Mouse (Mus musculus) adrenal gland, postnatal 10 days (tissue): Measurements from ENCODE around the gene Gsk3a. TPM values are rescaled to one million over a fixed set of nuclear protein-coding genes. Genes with fewer than 3 reads are reported as not detected.

Experiments used
- DNase-seq: peaks from one replicate; pipeline ENCODE4 v3.0.0; 2021; ENCODE audit warnings: mixed read lengths
- total RNA-seq, 2 experiments: library from RNA; stranded (reverse); gene quantifications; 2 replicates each; pipeline ENCODE4 v1.2.3; 2021

Gsk3a gene
- total RNA-seq, 2 experiments from 2014 or later: 92.5 to 96.7 TPM

DNA sequence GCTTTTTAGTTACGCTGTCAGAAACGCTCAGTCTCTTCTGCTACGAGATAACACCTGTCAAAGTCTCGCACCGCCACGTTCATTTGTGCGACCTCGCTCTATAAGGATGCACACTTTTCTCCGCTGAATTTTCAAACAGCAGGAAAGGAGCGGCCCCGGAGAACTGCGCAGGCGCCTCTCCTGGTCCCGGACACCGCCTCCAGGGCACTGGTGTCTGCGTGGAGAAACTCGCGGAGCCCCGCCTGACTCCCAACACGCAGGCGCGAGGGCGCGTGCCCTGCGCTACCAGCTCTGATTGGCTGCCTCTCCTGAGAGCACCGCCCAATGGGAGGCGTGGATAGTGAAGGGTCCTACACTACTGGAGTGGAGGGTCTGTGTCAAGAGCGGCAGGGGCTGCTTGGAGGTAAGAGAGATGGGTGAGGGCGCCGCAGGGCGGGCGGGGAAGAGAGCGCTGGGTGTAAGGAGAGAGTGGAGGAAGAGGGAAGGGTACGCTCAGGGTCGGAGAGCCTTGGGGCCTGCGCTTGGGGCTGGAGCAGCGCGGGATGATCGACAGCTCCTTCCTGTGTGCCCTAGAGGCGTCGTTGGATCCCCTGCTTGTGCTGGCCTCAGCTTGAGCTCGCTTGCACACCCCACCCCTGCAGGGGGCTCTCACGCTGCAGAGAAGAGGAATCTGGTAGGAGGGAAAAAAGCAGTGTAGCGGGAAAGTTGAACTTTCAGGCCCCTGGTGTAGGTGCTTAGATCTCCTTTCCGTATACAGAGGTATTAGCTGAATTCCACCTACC is 16.4 kb downstream of the Gsk3a start, which contains the start of gene Zfp526:
TSS of gene Zfp526 (plus strand) at position 324 of the 782 bp plus-strand sequence.
- DNase-seq: peak; percentile 98

DNA sequence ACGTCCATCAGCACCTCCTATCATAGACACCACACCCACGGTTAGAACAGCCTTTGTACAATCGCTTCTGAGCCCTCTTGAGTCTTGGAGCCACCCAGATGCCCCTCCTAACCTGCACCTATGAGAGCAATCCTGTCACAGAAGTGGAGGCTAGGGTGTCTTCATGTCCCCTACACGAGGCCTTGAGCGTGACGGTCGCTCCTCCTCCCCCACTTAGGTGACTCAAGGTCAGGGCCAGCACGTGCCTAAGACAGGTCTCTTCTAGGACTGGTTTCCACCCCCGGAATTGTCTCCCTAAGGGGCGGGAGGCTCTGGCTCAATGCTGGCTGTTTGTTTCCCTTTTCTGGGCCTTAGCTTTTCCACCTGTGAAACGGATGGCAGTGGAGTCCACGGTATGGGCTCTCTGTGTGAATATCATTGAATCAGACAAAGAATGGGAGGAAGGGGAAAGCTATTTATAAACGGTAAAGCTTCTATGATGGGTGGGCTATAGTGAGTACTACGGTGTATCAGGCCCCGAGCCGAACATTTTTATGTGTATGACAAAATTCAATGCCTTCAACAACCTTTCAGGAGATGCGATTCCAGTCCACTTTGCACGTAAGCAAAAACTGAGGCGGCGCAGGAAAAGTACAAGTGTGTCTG is 17.1 kb downstream of the Gsk3a start, which contains the start of gene Dedd2:
TSS of gene Dedd2 (minus strand) at position 159 of the 645 bp plus-strand sequence.
- peak; percentile 55 for DNase-seq

DNA sequence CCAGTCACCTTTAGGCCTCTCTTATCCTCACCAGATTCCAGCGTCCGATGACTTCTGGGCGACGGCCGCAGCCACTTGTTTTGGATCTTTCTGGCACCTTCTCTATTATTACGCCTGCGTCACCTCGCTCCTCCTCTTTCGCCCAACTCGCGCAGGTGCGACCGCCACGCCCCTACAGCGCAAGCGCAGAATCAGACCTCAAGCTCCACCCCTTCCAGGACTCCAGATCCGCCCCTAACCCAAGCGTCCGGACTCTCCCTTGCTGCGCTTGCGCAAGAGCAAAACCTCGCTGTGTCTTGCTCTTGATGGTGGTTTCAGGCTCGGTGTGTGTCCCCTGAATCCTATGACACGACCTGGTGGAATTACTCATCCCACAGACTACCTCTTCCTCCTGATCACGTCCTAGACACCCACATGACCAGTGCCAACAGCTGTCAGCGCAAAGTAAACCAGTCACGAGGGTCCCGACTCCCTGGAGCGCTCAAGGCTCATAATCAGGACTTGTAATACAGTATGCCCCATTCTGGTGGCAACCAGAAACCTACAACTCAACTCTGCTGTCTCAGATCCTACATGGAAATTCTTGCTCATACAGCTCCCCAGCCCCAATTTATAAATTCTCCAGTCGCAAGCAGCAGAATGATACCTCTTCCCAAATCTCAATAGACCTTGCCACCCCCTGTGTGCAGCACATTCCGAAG is 17.7 kb downstream of the Gsk3a start:
- peak; percentile 96 for DNase-seq

DNA sequence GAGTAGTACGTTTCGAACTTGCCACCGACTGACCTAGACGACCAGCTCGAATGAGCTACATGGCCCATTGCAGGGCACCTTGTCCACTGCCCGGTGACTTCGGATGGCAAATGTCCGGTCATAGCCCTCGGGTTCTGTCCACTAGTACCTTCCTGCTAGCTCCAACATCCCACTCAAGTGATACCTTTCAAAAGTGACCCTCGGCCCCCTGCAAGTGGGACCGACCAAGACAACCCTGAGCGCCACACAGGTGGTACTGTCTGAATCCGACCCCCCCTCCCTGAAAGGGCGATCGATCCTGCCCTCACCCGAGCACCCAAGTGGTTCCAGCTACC is 18.3 kb downstream of the Gsk3a start:
- DNase-seq: no peak

DNA sequence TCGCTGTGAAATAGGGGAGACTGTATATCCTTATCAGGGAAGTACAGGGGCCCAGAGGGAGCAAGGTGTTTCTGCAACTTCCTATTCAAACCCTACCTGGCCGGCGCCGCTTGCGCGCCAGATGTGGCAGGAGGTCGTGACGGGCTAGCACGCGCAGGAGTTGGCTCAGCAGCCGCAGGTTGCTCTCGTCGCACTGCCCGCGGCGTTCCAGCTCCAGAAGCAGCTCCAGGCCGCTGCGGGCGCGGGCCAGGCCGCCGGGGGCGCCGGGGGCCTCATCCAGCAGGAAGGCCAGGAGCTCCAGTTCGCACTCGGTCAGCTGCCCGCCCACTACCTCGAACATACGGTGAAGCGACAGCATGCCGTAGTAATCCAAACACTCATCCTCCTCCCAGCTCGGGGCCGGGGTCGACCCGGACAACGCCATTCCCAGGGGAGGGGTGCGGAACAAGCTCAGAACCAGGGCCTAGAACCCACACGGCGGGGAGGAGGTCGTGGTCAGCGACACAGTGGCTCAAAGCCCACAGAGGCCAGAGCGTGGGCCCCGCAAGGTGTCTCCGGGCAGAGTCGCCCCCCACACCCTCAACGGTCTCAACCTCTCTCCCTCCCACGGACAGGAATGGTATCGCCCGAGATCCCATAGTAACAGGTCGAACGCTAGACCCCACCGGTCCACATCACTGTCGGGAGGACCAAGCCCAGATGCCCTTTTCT is 18.8 kb downstream of the Gsk3a start:
- DNase-seq: peak; percentile 59

GRCm38 (mm10) chr7:25217653-25218395 is 19.8 kb downstream of the Gsk3a start:
- DNase-seq: no peak

DNA sequence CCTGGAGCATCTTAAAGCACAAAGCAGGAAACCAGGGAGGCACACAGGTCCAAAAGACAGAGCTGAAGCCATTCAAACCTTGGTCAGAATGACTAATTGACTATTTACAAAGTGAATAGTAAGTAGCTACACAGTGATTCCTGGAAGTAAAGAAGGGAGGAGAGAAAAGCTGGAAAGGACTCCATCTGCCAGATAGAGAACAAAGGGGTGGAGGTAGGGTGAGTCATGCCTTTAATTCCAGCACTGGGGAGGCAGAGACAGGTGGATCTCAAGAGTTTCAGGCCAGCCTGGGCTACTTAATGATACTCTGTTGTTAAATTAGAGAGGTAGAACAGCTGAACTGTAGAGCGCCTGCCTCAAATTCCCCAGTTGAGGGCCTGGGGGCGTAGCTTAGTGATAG is 23.5 kb downstream of the Gsk3a start:
- no peak for DNase-seq

- DNase-seq: no peak
These were observed 24.6 kb downstream of the Gsk3a start for GRCm38 (mm10) chr7:25213099-25213498.

DNA sequence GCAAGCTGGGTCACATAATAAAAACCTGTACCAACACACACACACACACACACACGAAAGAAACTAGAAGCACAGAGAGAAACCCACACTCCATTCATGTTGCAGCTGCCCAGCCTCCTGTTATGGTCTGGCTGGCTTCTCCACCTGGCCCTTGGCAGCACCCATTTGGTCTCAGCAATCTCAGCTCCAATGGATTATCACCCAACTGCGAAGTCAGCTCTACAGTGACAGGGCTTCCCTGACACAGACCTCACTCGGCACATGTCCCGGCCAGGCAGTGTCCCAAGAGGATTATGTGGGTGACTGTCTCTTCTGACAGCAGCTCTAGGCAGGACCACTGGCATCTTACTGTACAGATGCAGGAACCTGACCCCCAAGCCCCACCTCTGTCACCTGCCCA is 27.2 kb downstream of the Gsk3a start:
- DNase-seq: no peak

DNA sequence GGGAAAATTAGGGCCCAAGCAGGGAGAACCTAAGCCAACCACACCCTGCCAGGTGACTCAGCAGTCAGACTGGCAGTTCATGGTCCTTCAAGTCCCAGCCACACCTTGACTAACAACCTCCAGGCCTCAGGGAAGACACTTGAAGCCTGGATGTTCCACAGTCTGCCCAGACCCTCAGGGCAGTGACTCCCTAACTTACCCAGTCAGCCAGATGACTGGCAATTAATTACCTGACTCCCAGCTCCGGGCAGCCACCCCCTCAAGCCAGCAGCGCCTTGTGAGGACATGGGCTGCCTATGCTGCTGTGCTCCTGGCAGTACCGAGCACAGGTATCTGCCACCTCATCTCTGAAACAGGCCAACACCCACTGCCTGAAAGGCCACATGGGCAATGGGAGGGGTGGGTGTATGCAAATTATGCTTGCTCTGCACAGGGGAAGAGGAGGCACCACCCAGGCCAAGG is 28.5 kb downstream of the Gsk3a start:
- no peak for DNase-seq

- peak; percentile 56 for DNase-seq
These were observed 31.4 kb downstream of the Gsk3a start for GRCm38 (mm10) chr7:25206094-25206830.

- no peak for DNase-seq
These were observed 32.1 kb downstream of the Gsk3a start for GRCm38 (mm10) chr7:25205355-25206093.

DNA sequence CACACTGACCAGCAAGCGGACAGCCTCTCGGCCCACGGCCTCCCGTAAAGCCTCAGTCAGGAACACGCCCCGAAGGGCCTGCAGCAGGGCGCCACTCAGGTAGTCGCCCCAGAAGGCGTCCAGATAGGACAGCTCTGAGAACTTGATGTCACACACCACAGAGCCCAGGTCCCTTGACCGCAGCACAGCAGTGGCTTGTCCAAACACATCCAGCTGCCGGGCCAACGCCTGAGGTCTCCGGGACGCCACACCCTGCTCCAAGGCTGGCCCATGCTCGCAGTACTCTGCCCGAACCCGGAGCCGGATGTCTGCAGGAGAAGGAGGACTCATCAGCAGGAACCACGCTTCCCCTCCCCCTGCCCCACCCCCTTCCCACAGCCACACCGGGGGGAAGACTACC is 34.0 kb downstream of the Gsk3a start:
- DNase-seq: no peak

- no peak for DNase-seq
These were observed 40.1 kb downstream of the Gsk3a start for GRCm38 (mm10) chr7:25197384-25198018.

DNA sequence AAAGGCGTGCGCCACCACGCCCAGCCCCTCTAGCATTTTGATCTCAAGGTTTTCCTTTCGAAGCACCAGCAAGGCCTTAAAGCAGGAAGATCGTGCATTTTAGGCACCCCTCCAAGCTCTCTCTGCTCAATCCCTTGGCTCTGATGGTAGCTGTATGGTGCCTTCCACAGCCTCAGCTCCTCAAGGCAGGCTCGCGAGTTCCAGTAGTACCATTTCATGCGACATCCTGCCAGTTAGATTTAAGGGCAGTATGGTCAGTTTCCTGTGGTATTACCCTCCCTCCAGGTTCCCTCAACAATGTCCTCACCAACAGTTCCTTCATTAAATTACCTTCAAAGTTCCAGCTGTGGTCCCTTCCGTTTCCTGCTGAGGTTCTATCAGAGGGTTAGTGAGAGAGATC is 41.5 kb downstream of the Gsk3a start:
- no peak for DNase-seq

GRCm38 (mm10) chr7:25195148-25195547 is 42.5 kb downstream of the Gsk3a start:
- DNase-seq: no peak

- DNase-seq: no peak
These were observed 45.5 kb downstream of the Gsk3a start for GRCm38 (mm10) chr7:25192110-25192509.

GRCm38 (mm10) chr7:25190806-25191205 is 46.8 kb downstream of the Gsk3a start:
- DNase-seq: no peak
